Mouse (Mus musculus) adrenal gland, adult 2 months (tissue): Measurements from ENCODE around the gene Acsm2. TPM values are rescaled to one million over a fixed set of nuclear protein-coding genes. Genes with fewer than 3 reads are reported as not detected.
A peak's percentile ranks its signal among the peaks of the same experiment; 100 is the strongest.
"Not testable (repeated sequence)": the region's sequence is repeated elsewhere in the genome, so short reads cannot be mapped to it uniquely, and the experiment has no call there.

Source experiments
- DNase-seq: peaks from one replicate; pipeline ENCODE4 v3.0.0; 2021
- polyA plus RNA-seq: library from polyadenylated mRNA; depleted of rRNA; stranded (reverse); fragments of >200 nt; gene quantifications from 2 replicates; pipeline ENCODE4 v1.2.3, GENCODE M21; 2012; rRNA removed
- total RNA-seq, 2 experiments: library from RNA; stranded (reverse); gene quantifications; 2 replicates each; pipeline ENCODE4 v1.2.3; 2021

Acsm2 gene
- total and polyA plus RNA-seq, 3 experiments: 0.48 TPM; not detected in 2

GRCm38 (mm10) chr7:119562476-119562875, 8.3 kb downstream of the Acsm2 start:
- not testable (repeated sequence) for DNase-seq

- DNase-seq: no peak
Observed at GRCm38 (mm10) chr7:119594530-119595107, 40.5 kb downstream of the Acsm2 start.

- no peak for DNase-seq
Observed at GRCm38 (mm10) chr7:119595306-119595705, 41.2 kb downstream of the Acsm2 start.

GRCm38 (mm10) chr7:119596536-119596935, 42.4 kb downstream of the Acsm2 start:
- DNase-seq: no peak

- DNase-seq: no peak
Observed at GRCm38 (mm10) chr7:119601195-119601953, 47.2 kb downstream of the Acsm2 start.

- no peak for DNase-seq
Observed at GRCm38 (mm10) chr7:119601954-119602317, 47.8 kb downstream of the Acsm2 start.

- no peak for DNase-seq
Observed at GRCm38 (mm10) chr7:119604903-119605483, 50.9 kb downstream of the Acsm2 start.

GRCm38 (mm10) chr7:119605926-119606663, 52.0 kb downstream of the Acsm2 start:
- no peak for DNase-seq

GRCm38 (mm10) chr7:119606664-119607076, 52.5 kb downstream of the Acsm2 start, which contains the start of gene Acsm1:
TSS of gene Acsm1 (plus strand) at chr7:119607026.
- DNase-seq: no peak

GRCm38 (mm10) chr7:119607796-119608515, 53.8 kb downstream of the Acsm2 start:
- DNase-seq: no peak

GRCm38 (mm10) chr7:119616531-119616930, 62.4 kb downstream of the Acsm2 start:
- no peak for DNase-seq

- DNase-seq: peak; percentile 4
Observed at GRCm38 (mm10) chr7:119617593-119617992, 63.5 kb downstream of the Acsm2 start.

- peak; percentile 4 for DNase-seq
Observed at GRCm38 (mm10) chr7:119618209-119618935, 64.2 kb downstream of the Acsm2 start.

- DNase-seq: no peak
Observed at GRCm38 (mm10) chr7:119620157-119620556, 66.0 kb downstream of the Acsm2 start.

GRCm38 (mm10) chr7:119638773-119639172, 84.6 kb downstream of the Acsm2 start:
- no peak for DNase-seq

GRCm38 (mm10) chr7:119642307-119642706, 88.2 kb downstream of the Acsm2 start:
- no peak for DNase-seq

Other genes starting within 250 kb of the Acsm2 start
- gene Gp2, start 95.1 kb upstream of the Acsm2 start, total RNA-seq: not detected
- gene Gp2, start 95.1 kb upstream of the Acsm2 start, polyA plus RNA-seq: not detected in 2 replicates
- gene Umod, start 75.1 kb upstream of the Acsm2 start, total RNA-seq: not detected
- gene Umod, start 75.1 kb upstream of the Acsm2 start, polyA plus RNA-seq: not detected in 2 replicates
- gene Acsm5, start 34.9 kb upstream of the Acsm2 start, total RNA-seq: 1 to 10 TPM; 2.9 to 4.4 TPM
- 0.82 and 1.2 TPM in 2 replicates for gene Acsm5, start 34.9 kb upstream of the Acsm2 start, polyA plus RNA-seq
- not detected for gene Pdilt, start 30.9 kb upstream of the Acsm2 start, total RNA-seq
- gene Pdilt, start 30.9 kb upstream of the Acsm2 start, polyA plus RNA-seq: not detected in 2 replicates
- gene Acsm1, start 52.7 kb downstream of the Acsm2 start, total RNA-seq: under 1 TPM; 0.31 to 0.98 TPM
- 0.15 TPM in 1 of 2 replicates, not detected in the other for gene Acsm1, start 52.7 kb downstream of the Acsm2 start, polyA plus RNA-seq
- gene Acsm4, start 135.7 kb downstream of the Acsm2 start, total RNA-seq: not detected
- not detected in 2 replicates for gene Acsm4, start 135.7 kb downstream of the Acsm2 start, polyA plus RNA-seq
- 10 to 100 TPM; 25.8 to 34.1 TPM for gene Thumpd1, start 166.5 kb downstream of the Acsm2 start, total RNA-seq
- 9.8 and 14.0 TPM in 2 replicates for gene Thumpd1, start 166.5 kb downstream of the Acsm2 start, polyA plus RNA-seq
- gene Acsm3, start 206.6 kb downstream of the Acsm2 start, total RNA-seq: 10 to 100 TPM; 48.2 to 53.9 TPM
- gene Acsm3, start 206.6 kb downstream of the Acsm2 start, polyA plus RNA-seq: 2.7 and 4.1 TPM in 2 replicates
- 1 to 10 TPM; 5.9 to 6.5 TPM for gene Rexo5, start 239.7 kb downstream of the Acsm2 start, total RNA-seq
- 0.49 and 1.5 TPM in 2 replicates for gene Rexo5, start 239.7 kb downstream of the Acsm2 start, polyA plus RNA-seq
- 1 to 10 TPM; 5.2 to 6.1 TPM for gene Eri2, start 239.7 kb downstream of the Acsm2 start, total RNA-seq
- 0.25 and 0.30 TPM in 2 replicates for gene Eri2, start 239.7 kb downstream of the Acsm2 start, polyA plus RNA-seq